Mouse (Mus musculus) kidney, adult 2 months (tissue): ENCODE results near the gene Pde6h.

Experiments used
- CTCF ChIP-seq: fragments of 200-500 bp; conservative IDR thresholded peaks from 2 replicates; pipeline ENCODE4 v1.5.1; 2011; ENCODE audit warnings: low read depth, mild to moderate bottlenecking, control low read depth, low read length, moderate library complexity, mixed read lengths; ENCODE audit not compliant: insufficient read depth, insufficient read length
- POLR2A ChIP-seq: fragments of 200-500 bp; IDR thresholded peaks from one replicate; pipeline ENCODE4 v1.6.1; 2011; ENCODE audit warnings: low read depth, low read length, control low read depth

GRCm38 (mm10) chr6:137004359-137004758 is 80.7 kb downstream of the Pde6h start:
- TF ChIP-seq CTCF = no peak
- TF ChIP-seq POLR2A = no peak
